Mouse (Mus musculus) MEL (cell line): ENCODE measurements around the gene Slc9a2. TPM values are rescaled to one million over a fixed set of nuclear protein-coding genes. Genes with fewer than 3 reads are reported as not detected.

Source experiments
- DNase-seq: peaks from one replicate; pipeline ENCODE4 v3.0.0; 2011; ENCODE audit warnings: low read depth, low spot score
- H3K27ac ChIP-seq: 2 replicates; pipeline ENCODE4 v1.5.1; 2012; ENCODE audit warnings: low read depth, mild to moderate bottlenecking, control low read depth, low read length, moderate library complexity; ENCODE audit not compliant: control insufficient read depth
- H3K27me3 ChIP-seq, 2 experiments: fragments of 150-350 bp in 1 of 2; sonication (generic) in 1 of 2; 2 replicates each; pipeline ENCODE4 v1.6.1; 2012; ENCODE audit warnings: low read length in 2 of 2, mild to moderate bottlenecking in 2 of 2, improper control_type of control experiment in 1 of 2, moderate library complexity in 1 of 2; ENCODE audit not compliant: insufficient read depth in 2 of 2, control insufficient read depth in 1 of 2
- H3K36me3 ChIP-seq, 2 experiments: 2 replicates each; pipeline ENCODE4 v1.6.1; 2012 to 2014; ENCODE audit warnings: low read length in 2 of 2, improper control_type of control experiment in 1 of 2, inconsistent platforms in 1 of 2, mild to moderate bottlenecking in 1 of 2; ENCODE audit not compliant: insufficient read depth in 2 of 2, control insufficient read depth in 1 of 2
- H3K4me1 ChIP-seq, 2 experiments: fragments of 150-350 bp in 1 of 2; sonication (generic) in 1 of 2; 2 replicates each; pipeline ENCODE4 v1.6.1; 2012; ENCODE audit warnings: low read length in 2 of 2, improper control_type of control experiment in 1 of 2, mild to moderate bottlenecking in 1 of 2; ENCODE audit not compliant: insufficient read depth in 2 of 2, control insufficient read depth in 1 of 2
- H3K4me3 ChIP-seq, 2 experiments: fragments of 150-350 bp in 1 of 2; sonication (generic) in 1 of 2; 2 replicates each; pipeline ENCODE4 v1.5.1; 2012; ENCODE audit warnings: low read depth in 2 of 2, low read length in 2 of 2, mild to moderate bottlenecking in 2 of 2, moderate library complexity in 2 of 2, control low read depth in 1 of 2, improper control_type of control experiment in 1 of 2; ENCODE audit not compliant: control insufficient read depth in 1 of 2, insufficient read depth in 1 of 2
- H3K79me2 ChIP-seq: 2 replicates; pipeline ENCODE4 v1.6.1; 2012; ENCODE audit warnings: mild to moderate bottlenecking, low read length, moderate library complexity; ENCODE audit not compliant: control insufficient read depth, poor library complexity, insufficient read depth
- H3K9ac ChIP-seq: 2 replicates; pipeline ENCODE4 v1.6.1; 2012; ENCODE audit warnings: low read depth, mild to moderate bottlenecking, control low read depth, low read length, moderate library complexity; ENCODE audit not compliant: control insufficient read depth, poor library complexity, severe bottlenecking
- H3K9me3 ChIP-seq: fragments of 150-350 bp; sonication (generic); replicated peaks from 2 replicates; pipeline ENCODE4 v1.6.1; 2012; ENCODE audit warnings: mild to moderate bottlenecking, low read length, improper control_type of control experiment, moderate library complexity; ENCODE audit not compliant: insufficient read depth
- CHD1 ChIP-seq: IDR thresholded peaks from 2 replicates; pipeline ENCODE4 v1.6.1; 2012; ENCODE audit warnings: low read depth, mild to moderate bottlenecking, inconsistent platforms, low read length, improper control_type of control experiment
- CTCF ChIP-seq, 3 experiments: IDR thresholded peaks in 2 of 3; conservative IDR thresholded peaks in 1 of 3; 2 replicates each; pipeline ENCODE4 v1.5.1; 2011 to 2012; ENCODE audit warnings: low read length in 3 of 3, low read depth in 2 of 3, mild to moderate bottlenecking in 2 of 3, improper control_type of control experiment in 1 of 3, inconsistent platforms in 1 of 3, mixed read lengths in 1 of 3, moderate library complexity in 1 of 3; ENCODE audit not compliant: control insufficient read depth in 1 of 3, insufficient read depth in 1 of 3, poor library complexity in 1 of 3, severe bottlenecking in 1 of 3
- E2F4 ChIP-seq: IDR thresholded peaks from 2 replicates; pipeline ENCODE4 v1.6.1; 2011; ENCODE audit warnings: low read depth, low read length, improper control_type of control experiment, borderline replicate concordance
- GATA1 ChIP-seq: IDR thresholded peaks from 2 replicates; pipeline ENCODE4 v1.6.1; 2011; ENCODE audit warnings: low read depth, low read length, improper control_type of control experiment
- MEF2A ChIP-seq: IDR thresholded peaks from 2 replicates; pipeline ENCODE4 v1.6.1; 2014; ENCODE audit warnings: low read depth, mild to moderate bottlenecking, inconsistent platforms, low read length, improper control_type of control experiment; ENCODE audit not compliant: poor library complexity, insufficient replicate concordance, severe bottlenecking; ENCODE audit errors: extremely low read depth
- POLR2A ChIP-seq, 2 experiments: IDR thresholded peaks; 2 replicates each; pipeline ENCODE4 v1.6.1; 2011 to 2012; ENCODE audit warnings: low read length in 2 of 2, mild to moderate bottlenecking in 2 of 2, control low read depth in 1 of 2, improper control_type of control experiment in 1 of 2, low read depth in 1 of 2, moderate library complexity in 1 of 2; ENCODE audit not compliant: control insufficient read depth in 1 of 2, insufficient read depth in 1 of 2, poor library complexity in 1 of 2
- RAD21 ChIP-seq: IDR thresholded peaks from 2 replicates; pipeline ENCODE4 v1.6.1; 2011; ENCODE audit warnings: mild to moderate bottlenecking, low read depth, low read length, improper control_type of control experiment
- TAL1 ChIP-seq: IDR thresholded peaks from 2 replicates; pipeline ENCODE4 v1.6.1; 2012; ENCODE audit warnings: mild to moderate bottlenecking, inconsistent platforms, low read length, moderate library complexity, mixed read lengths
- TCF12 ChIP-seq: IDR thresholded peaks from 2 replicates; pipeline ENCODE4 v1.6.1; 2014; ENCODE audit warnings: low read depth, mild to moderate bottlenecking, inconsistent platforms, low read length, improper control_type of control experiment, moderate library complexity
- UBTF ChIP-seq: IDR thresholded peaks from 2 replicates; pipeline ENCODE4 v1.6.1; 2012; ENCODE audit warnings: low read depth, mild to moderate bottlenecking, inconsistent platforms, low read length, improper control_type of control experiment, moderate library complexity, borderline replicate concordance; ENCODE audit not compliant: insufficient read depth
- ZNF384 ChIP-seq: IDR thresholded peaks from 2 replicates; pipeline ENCODE4 v1.6.1; 2012; ENCODE audit warnings: low read depth, mild to moderate bottlenecking, inconsistent platforms, low read length, improper control_type of control experiment
- polyA plus RNA-seq, 2 experiments: library from polyadenylated mRNA; stranded (reverse) in 1 of 2; unstranded in 1 of 2; fragments of >175 nt in 1 of 2; fragments of >200 nt in 1 of 2; gene quantifications; 2 replicates each; pipeline versions ENCODE4 v1.2.1 to v1.2.4; 2012; ENCODE audit warnings: low replicate concordance in 2 of 2, low read depth in 1 of 2; ENCODE audit not compliant: insufficient read length in 2 of 2, insufficient read depth in 1 of 2, missing spikeins in 1 of 2
- total RNA-seq: library from RNA; depleted of rRNA; stranded (reverse); fragments of 300-350 nt; gene quantifications from 2 replicates; pipeline ENCODE4 v1.2.3, GENCODE M21; 2012; rRNA removed

Slc9a2 gene
- total and polyA plus RNA-seq, 3 experiments = not detected

DNA sequence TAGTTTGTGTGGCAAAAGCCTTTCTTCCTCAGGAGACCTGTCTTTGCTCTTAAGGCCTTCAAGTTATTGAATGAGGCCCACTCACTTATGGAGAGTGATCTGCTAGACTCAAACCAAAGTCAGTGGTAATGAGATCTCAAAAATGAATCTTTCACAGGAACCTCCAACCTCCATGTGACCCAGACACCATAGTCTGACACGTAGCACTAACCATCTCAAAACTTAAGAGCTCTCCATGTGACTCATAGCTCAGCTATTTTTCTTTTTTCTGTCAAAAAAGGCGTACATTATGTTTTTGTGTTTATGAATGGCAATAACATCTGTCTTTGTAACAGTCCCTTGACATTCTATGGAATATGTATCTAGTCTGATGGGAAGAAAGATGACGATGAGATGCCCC is 128.3 kb downstream of the Slc9a2 start:
- no peak for DNase-seq
- Histone ChIP-seq H3K79me2 (no peaks in the 10 kb centered on the region), H3K27me3 (no peaks in the 10 kb centered on the region), H3K9ac (no peak overlapping the region)
- TF ChIP-seq E2F4 = no peak
- TF ChIP-seq CHD1 = no peak
- no peak for TF ChIP-seq CTCF (IDR thresholded peaks at IDR 0.05 in 2 of 3, conservative IDR thresholded peaks at IDR 0.05 in 1 of 3; ENCODE audit: control insufficient read depth in 1 of 3, insufficient read depth in 1 of 3, low read depth in 2 of 3, low read length in 3 of 3, poor library complexity in 1 of 3, severe bottlenecking in 1 of 3)
- TF ChIP-seq ZNF384 = no peak
- no peak for TF ChIP-seq RAD21
- TF ChIP-seq POLR2A (IDR thresholded peaks at IDR 0.05; ENCODE audit: control insufficient read depth in 1 of 2, insufficient read depth in 1 of 2, low read depth in 1 of 2, low read length in 2 of 2, poor library complexity in 1 of 2) = no peak
- no peak for TF ChIP-seq TCF12
- TF ChIP-seq TAL1 = no peak
- no peak for TF ChIP-seq UBTF
- TF ChIP-seq, all 39 proteins: peak for 0
- no peak overlapping the region for H3K27ac ChIP-seq
- H3K4me1 ChIP-seq = no peaks in the 10 kb centered on the region
- H3K36me3 ChIP-seq = no peaks in the 10 kb centered on the region
- H3K9me3 ChIP-seq = no peaks in the 10 kb centered on the region
- H3K4me3 ChIP-seq = no peak overlapping the region

DNA sequence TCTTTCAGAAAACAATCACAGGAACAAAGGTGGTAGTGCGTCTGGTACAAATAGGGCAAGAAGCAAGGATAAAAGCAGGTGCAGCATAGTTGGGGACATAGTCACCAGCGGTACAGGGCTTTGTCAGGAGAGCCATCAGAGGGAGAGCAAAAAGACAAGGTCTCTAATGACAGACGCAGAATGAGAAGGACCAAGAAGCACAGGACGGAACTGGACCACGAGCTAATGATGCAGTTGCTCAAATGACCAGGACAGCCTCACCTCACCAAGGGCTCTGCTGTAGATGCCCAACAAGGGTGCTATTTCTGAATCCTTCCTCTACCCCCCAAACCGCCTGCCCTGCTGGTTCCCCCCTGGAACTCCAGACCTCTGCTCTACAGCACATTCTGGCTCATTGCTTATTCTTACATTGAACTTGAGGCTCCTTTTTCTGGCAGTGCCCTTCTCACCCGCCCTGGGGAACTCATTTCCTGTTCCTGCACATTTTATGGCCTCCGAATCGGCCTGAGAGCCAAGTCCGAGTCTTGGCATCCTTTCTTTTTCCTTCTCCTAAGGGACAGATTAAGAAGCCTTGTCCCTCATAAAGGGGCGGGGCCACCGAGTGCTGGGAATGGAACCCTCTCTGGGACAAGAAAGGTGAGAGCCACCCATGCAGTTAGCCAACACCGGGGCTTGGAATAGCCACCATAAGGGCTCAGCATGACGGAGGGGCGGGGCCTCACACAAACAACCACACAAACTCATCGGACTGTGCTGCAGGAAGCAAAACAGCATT is 134.9 kb downstream of the Slc9a2 start:
- Histone ChIP-seq H3K9me3 (no peaks in the 10 kb centered on the region), H3K27ac (no peak overlapping the region), H3K27me3 (no peaks in the 10 kb centered on the region), H3K4me3 (no peak overlapping the region), H3K4me1 (no peaks in the 10 kb centered on the region), H3K36me3 (no peaks in the 10 kb centered on the region), H3K9ac (no peak overlapping the region), H3K79me2 (no peaks in the 10 kb centered on the region)
- TF ChIP-seq GATA1 (no peak), MEF2A (no peak)
- DNase-seq = no peak

Other genes starting within 250 kb of the Slc9a2 start
- gene Il18r1, start 215.0 kb upstream of the Slc9a2 start, total RNA-seq = 0.08 TPM in 1 of 2 replicates, not detected in the other
- gene Il18r1, start 215.0 kb upstream of the Slc9a2 start, polyA plus RNA-seq = under 1 TPM in 1 of 2 experiments, not detected in 1; 0.10 TPM
- gene Il18rap, start 165.2 kb upstream of the Slc9a2 start, total RNA-seq = not detected in 2 replicates
- gene Il18rap, start 165.2 kb upstream of the Slc9a2 start, polyA plus RNA-seq = not detected
- gene Slc9a4, start 100.5 kb upstream of the Slc9a2 start, total RNA-seq = not detected in 2 replicates
- gene Slc9a4, start 100.5 kb upstream of the Slc9a2 start, polyA plus RNA-seq = not detected
- 0.59 and 1.0 TPM in 2 replicates for gene Mfsd9, start 110.1 kb downstream of the Slc9a2 start, total RNA-seq
- 1 to 10 TPM in 1 of 2 experiments, not detected in 1; 1.4 TPM for gene Mfsd9, start 110.1 kb downstream of the Slc9a2 start, polyA plus RNA-seq
- gene Tmem182, start 125.0 kb downstream of the Slc9a2 start, total RNA-seq = not detected in 2 replicates
- gene Tmem182, start 125.0 kb downstream of the Slc9a2 start, polyA plus RNA-seq = not detected